Mouse (Mus musculus) layer of hippocampus, adult 11-12 months (tissue): ENCODE results near the gene Gpr37l1.
A peak's percentile ranks its signal among the peaks of the same experiment; 100 is the strongest.

Experiments
- DNase-seq: peaks from one replicate; pipeline ENCODE4 v3.0.0; 2022; ENCODE audit warnings: low spot score

Gene Gpr37l1

DNA sequence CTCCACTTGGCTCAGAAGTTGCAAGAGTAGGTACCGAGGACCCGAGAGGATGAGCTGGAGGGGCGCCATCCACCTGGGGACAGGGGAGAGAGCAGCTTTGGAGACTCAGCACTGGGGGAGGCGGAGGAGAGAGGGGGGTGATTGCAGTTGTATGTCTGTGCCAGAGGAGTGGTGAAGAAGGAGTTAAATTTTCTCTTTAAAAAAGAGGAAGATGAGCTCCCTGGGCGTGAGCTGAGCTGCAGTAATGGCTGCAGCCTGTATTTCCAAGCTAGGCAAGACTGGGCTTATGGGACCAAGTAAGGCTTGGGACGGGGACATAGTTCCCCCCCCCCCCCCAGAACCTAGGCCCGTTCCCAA, 19.8 kb downstream of the Gpr37l1 start:
- DNase-seq = no peak

DNA sequence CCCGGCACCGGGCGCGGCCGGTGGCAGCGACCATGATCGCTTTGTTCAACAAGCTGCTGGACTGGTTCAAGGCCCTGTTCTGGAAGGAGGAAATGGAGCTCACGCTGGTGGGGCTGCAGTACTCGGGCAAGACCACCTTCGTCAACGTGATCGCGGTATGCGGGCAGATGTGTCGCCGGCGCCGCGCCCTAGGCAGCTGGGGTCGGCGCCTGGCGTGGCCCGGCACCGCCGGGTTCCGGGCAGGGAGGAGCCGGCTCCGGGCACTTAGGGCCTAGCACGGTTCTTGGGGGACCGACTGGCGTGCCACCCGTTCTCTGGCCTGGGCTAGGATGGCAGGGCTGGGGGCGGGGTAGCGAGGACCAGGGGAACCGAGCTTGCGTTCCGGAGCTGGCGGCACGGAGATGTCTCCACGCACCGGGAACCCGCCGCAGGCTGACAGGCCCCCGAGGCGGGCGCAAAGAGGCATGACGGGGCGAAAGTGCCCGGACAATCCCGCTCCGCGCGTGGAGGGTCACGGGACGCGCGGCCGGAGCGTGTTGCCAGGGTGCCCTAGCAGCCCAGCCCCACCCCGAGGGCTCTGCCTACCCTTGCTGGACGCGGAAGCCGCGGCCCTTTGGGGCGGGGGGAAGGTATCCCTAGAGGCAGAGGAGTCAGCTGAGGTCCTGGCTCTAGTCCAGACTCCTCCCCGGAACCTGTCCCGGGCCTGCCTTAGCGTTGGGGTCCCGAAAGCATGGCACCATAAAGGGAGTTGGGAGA, 20.4 kb downstream of the Gpr37l1 start:
- peak; percentile 86 for DNase-seq

DNA sequence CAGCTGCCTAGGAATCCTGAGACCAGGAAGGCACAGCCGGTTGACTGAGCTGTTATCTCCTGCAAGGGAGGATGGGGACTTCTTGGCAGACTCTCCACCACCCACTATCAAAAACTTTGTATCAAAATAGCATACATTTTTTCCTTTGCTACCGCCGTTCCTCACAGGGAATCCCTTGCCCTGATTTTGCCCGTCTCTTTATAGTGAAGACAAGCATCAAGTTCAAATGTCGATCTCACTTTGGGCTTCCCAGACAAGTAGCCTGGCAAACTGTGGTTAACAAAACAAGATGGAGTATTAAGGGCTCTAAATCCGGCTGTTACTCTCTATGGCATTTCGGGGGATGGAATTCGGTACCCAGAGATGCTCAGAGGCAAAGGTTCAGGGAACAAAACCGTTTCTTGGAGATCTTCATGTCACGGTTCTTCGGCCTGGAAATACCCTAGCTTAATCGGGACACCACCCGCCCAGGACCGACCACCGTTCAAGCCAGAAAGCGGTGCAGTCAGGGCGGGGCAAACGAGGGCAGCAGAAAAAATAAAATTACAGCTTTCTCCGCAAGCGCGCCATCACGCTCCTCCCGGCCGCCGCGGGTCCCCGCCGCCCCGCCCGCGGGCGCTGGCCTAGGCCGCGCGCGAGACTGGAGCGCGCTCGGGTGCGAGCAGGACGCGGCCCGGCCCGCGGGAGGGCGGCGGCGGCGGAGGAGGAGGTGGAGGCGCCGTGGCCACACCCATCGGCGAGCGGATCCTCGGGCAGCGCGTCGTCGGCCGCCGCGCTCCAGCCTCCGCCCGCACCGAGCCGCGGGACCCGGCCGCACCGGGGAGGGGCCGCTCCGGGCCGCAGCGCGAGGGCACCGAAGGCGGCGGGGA, 21.2 kb downstream of the Gpr37l1 start, which contains the start of gene Arl8a:
Arl8a (plus strand) TSS at position 748 of the 869 bp plus-strand sequence.
- peak; percentile 85 for DNase-seq

DNA sequence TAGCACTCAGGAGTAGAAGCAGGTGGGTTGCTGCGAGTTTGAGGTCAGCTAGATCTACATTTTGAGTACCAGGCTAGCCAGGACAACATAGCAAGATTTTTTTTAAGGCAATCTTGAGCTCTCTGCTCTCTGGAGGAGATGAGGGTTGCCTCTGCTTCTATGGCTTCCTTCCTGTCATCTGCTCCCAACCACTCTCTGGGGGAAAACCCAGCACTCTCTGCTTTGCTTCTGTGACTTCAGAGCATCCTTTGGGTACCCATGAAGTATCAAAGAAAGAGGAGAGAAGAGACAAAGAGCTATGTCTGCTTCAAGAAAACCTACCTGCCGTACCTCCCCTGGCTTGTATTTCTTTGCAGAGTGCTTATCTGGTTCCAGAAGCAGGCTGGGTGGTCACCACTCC, 23.5 kb downstream of the Gpr37l1 start:
- no peak for DNase-seq

DNA sequence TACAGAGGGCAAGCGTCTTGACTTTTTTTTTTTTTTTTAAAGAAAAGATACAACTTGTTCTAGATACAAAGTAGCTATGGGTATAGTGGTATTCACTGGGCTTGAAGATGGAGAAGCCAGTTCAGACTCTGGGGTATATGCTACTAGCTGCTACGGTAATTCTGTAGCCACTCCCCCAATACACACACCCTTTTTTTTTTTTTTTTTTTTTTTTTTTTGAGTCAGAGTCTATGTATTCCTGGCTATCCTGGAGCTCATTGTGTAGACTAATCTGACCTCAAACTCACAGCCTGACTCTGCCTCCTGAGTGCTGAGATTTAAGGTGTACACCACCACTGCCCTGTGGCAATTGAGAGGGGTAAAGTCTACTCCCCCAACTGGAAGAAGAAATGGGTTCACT, 25.0 kb downstream of the Gpr37l1 start:
- DNase-seq = no peak

DNA sequence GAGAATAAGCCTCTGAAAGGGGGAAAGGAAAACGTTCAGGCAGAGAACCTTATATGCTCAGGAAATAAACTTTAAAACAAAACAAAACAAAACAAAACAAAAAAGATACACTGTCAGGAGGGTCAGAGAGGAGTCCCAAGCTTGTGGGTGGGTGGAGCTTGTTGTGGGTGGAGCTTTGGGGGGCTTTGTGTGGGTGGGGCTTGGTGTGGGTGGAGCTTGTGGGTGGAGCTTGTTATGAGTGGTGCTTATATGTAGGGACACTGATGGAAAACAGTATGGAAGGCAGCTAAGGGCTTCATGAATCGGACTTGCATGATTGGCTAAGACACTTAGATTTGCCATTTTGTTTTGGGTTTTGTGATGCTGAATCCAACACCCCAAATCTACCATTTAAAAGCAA, 27.6 kb downstream of the Gpr37l1 start:
- no peak for DNase-seq

DNA sequence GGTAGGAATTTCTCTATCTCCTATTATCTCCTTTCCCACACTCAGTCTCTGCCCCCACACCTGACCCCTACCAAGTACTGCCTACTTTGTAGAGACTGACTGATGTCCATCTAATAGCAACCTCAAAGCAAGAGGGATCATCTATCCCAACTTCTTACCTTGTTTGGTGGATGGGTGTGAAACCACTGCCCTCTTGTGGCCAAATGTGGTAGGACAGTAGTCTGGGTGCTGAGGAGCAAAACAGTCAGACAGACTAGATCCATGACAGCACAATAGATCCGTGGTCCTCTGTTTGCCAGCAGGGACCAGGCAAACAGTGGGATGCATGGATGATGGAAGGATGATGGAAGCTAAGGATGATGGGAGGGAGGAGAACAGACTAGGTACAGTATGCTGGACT, 31.0 kb downstream of the Gpr37l1 start:
- DNase-seq = peak; percentile 80

DNA sequence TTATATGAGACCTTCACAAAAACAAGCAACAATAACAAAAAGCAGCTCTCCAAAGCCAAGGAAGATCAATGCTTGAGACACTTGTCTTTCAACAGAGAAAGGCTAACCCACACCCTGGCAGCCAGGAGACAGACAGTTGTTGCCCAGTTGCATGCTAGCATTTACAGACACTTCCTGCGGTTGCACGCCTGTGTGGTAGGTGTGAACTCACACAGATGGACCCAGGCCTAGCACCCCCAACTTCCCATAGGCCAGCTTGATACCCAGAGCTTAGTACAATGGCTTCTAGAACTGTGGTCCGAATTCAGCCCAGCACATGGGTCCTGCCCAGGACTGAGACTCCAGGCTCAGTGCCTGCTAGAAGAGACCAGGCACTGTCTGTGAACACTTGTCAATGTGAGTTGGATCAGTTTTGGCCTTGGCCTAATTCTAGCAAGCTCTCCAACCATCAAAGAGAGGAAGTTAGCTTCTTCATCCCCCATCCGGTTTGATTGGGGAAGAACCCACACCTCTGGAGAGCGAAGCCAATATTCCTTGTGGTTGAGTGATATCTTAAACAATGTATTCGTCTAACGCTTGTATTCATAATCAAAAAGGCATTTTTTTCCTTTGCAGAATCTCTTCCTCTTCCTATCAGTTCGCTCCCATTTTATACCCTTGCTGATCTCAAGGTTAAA, 32.2 kb downstream of the Gpr37l1 start:
- no peak for DNase-seq

DNA sequence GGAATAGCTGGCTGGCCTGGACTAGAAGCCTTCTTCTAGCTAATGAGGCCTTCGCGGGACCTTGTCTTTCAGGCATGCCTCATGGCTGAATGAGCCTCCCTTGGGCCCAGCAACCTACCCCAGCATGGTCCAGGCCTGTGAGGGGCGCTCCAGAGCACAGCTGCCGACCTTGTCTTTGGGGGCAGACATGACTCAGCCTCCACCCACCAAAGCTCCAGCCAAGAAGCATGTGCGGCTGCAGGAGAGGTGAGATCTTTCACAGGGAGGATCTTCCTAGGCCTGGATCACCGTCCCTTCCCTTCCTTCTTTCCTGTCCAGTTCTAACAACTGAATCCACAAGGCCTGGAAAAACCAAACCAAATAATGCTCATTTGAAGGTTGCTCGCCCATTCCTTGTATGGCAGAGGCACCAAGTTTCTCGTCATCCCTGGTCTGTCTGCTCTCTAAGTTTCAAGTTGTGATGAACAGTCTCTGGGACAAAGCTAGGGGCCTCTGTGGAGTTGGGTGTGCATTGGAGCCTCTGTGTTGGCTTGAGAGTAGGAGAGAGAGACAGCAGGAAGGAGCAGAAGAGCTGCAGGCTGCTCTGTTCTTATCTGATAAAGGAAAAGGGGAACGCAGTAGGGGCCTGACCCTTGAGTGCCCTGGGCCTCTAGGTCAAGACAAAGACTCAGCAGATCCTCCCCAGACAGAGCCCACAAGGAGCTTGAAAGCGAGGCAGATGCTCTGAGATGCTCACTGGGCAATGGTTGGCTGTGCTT, 33.6 kb downstream of the Gpr37l1 start:
- DNase-seq = no peak

DNA sequence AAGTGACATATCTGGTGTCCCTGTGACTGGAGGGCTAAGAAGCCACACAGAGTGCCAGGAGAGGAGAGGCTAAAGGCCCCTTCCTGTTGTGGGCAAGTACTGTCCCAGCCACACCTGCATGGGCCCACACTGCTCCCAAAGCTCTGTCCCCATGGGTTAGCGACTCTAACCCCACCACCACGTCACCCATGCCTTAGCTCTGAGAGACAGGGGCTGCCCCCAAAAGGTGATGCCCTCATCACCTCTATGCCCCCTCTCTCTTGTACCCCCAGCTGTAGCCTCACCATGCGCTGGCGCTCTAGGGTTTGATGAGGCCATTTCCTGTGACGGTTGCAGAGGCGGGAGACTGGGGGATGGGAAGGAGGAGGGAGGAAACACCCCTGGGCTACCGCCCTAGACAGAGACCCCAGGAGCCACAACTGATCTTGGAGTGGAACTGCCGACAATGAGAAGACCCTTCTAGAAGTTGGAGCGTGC, 34.5 kb downstream of the Gpr37l1 start:
- no peak for DNase-seq

DNA sequence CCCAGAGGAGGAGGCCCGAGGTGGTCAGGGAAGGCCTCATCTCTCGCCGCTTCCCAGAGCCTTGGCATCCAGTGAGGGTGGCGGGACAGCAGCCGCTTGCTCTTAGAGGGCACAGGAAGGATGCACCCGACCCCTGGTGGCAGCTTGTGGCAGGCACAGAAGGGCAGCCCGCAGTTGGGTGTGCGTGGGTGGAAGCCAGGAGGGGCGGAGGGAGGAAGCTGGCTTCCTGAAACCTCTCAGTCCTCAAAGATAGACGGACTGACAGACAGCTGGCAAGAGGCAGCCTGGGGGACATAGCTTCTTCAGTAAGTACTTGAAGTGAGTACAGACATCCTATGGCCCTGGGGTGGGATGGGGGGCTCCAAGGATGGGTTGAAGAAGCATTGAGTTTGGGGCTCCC, 35.0 kb downstream of the Gpr37l1 start, which contains the start of gene Ptpn7:
Ptpn7 (plus strand) TSS at position 228 of the 400 bp plus-strand sequence.
- peak; percentile 74 for DNase-seq

DNA sequence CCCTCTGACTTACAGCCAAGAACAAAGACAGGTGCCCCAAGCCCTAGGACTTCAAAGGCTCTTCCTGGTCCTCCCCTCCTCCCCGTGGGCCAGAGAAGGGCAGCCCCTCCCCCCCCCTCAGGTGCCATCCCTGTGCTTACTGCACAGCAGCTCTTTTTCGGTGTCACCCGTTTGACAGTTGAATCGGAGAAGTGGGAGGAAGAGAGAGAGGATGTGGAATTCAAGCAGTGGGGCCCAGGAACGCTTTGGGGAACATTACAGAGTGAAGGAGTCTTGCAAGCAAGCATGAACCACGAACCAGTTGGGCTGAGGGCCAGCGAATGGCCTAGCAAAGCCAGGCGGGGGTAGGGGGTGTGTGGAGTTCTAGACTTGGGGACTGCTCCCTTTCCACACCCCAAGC, 35.9 kb downstream of the Gpr37l1 start:
- DNase-seq = no peak

DNA sequence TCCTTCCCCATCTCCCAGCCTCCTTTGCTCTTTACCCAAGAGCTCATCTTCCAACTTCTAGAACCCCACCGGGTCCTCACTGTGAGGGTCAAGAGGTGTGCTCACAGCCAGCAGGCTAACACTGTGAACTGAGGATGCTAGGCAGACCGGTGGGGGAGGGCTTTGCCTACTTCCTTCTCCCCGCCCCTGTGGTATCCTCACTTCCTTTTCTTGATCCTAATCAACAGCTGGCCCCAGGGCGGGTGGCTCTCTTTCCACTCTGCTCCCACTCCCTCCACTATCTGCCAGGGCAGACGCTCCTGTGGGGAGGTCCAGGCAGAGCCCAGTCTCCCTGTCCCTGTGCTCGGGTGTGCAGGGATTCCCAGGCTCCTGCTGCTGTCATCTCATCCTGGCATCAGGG, 36.4 kb downstream of the Gpr37l1 start:
- DNase-seq = no peak

DNA sequence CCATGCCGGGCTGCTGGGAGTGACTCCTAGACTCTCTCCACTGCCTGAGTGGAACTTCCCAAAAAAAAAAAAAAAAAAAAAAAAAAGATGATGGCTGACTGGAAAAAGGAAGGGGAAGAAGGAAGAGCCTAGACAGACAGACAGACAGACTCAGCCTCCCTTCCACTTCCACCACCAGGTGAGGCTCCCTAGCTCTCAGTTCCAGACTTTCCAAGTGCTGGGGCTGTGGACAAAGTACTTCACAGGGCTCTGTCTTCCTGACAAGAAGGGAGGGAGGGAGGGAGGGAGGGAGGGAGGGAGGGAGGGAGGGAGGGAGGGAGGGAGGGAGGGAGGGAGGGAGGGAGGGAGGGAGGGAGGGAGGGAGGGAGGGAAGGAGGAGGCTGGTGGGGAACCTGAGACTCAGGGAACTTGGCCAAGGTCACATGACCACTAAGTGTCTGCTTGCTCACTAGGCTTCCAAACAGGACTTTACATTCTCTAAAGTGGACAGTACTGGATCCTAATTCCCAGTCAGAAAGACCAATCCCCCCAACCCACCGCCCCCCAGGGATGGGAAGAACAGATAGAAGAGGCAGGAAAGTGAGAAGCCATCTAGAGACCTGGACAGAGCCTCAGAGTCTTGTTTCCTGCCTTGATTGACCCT, 37.0 kb downstream of the Gpr37l1 start:
- DNase-seq = no peak

DNA sequence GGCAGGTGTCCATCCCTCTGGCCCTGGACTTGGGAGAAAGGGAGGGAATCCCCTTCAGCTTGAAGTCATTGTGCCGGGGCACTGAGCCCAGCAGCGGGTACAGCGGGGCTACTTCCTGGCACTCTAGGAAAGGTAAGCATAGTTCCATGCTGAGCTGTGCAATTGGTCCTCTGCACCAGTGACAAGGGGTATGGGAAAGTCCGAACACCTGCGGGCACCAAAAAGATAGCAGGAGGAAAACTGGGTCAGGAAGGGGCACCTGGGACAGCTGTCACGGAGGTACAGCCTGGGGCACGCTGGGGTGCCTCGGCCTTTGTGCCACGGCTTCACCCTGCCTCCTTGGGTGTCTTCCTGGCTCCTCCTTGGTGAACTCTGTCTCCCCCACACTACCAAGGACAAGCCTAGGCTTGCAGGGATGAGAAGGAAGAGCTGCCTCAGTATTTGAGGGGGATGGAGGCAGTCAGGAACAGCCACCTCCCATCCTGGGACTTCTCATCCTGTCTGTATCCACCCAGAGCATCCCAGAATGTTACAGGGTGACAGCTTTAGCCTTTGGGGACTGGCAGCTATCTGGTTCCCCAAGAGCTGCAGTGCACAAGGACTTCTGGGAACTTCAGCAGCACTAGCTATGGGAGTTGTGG, 37.8 kb downstream of the Gpr37l1 start:
- no peak for DNase-seq

DNA sequence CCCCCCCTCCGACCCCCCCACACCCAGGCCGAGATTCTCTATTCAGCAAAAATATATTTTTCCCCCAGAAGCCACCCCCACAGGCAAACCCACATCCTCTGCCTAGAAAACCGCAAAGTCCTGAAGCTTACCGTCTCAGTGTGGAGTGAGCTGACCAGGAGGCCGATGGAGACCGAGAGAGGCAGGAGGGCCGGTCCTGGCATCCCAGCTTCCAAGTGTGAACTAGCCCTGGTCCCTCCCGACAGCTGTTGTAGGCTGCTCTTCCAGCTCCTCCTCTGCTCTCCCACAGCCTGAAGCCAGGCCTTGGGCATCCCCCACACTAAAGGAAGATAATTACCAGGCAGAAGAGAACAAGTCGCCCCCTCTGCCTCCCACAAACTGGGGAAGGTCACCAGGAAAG, 38.5 kb downstream of the Gpr37l1 start:
- no peak for DNase-seq

DNA sequence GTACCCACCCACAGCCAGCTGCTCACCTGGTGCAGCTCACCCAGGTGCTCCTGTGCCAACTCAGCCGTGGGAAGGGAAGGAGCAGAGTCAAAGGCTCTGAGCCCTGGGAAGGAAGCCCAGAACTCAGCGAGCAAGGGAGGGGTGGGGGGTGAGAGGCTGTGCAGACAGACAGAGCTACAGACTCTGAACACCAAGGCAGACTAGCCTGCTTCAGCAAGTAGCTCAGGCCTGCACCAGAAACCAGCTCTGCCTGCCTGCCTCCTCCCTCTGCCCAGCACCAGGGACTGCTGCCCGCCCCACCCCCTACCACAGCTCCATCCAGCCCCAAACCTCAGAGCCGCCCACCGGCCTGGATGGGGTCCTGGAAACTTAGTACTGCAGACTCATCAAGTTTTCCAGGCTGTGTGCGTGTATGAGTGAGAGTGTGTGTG, 39.5 kb downstream of the Gpr37l1 start:
- DNase-seq = no peak

DNA sequence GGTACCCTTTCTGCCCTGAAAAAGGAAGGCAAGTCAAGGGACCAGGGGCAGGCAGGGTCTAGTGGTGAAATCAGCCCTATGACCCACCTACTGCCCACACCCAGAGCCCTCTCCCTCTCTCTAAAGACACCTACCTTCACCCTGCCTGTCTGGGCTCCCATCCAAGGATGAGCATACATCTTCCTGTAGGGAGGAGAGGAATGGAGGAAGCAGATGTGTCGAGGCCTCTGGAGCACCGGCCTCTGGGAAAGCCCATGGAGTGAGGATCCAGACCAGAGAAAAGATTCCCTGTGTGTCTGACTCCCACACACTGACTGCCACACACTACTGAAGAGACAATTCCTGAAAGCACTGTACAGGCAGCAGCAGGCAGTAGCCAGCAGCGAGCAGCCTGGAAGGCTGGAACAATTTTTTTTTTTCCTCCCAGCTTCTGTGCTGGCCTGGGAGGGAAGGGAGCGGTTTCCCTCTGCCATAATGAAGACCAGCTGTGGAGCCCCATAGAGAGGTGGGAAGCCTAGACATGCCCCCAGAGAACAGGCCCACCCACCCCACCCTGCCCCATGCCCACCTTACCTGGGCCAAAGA, 40.9 kb downstream of the Gpr37l1 start:
- no peak for DNase-seq

DNA sequence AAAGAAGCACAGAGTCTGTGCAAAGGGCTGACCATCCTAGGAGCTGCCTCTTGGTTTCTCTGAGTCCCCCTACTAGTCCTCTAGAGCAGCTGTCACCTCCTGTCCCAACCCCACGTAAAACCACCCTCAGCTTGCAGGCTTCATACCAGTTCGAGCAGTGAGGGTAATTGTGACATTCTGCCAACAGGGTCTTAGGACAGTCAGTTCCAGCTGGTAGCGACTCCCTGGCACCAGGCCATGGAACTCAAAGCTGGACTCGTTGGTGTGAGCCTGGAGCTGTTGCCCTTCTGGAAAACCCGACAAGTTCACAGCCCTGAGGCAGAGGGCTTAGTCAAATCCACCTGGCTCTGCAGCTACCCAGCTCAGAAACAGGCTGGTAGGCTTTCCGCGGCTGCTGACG, 41.5 kb downstream of the Gpr37l1 start:
- DNase-seq = no peak

DNA sequence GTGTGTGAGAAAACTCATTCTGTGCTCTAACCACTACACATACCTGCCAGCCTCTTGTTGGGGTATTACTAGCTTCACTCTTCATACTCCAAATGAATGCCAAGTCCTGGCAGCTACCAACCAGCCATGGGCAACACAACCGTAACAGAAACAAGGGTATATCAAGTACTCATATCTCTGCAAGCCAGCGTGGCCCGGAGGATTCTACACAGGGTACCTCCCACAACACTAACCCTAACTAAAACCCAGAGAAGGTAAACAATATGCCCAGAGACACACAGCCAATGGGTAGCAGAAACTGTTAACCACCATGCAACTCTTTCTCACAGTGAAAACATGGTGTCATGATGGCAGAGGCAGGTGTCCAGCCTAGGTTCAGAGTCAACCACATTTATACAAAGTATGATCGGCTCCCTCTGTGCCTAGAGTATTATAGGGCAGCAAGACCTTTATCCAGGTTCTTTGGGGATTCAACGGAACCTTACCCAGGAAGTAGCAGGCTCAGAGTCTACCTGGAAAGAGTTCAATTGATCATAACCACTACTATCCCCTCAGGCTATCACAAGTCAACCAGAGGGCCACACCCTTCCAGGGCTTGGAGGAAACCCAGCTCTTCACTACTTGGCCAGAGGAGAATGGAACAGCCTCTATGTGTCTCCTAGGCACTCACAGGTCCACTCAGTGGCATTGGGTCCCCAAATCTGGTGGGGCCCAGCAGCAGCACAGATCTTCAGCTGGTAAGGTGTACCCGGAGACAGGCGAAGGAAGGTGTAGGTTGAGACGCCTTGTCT, 42.7 kb downstream of the Gpr37l1 start:
- no peak for DNase-seq
